Mouse (Mus musculus): ENCODE results near the gene Zfp799. TPM values are rescaled to one million over a fixed set of nuclear protein-coding genes. Genes with fewer than 3 reads are reported as not detected.

Gene Zfp799
- polyA plus RNA-seq, 1 experiment from 2014 or later = 5.1 TPM

DNA sequence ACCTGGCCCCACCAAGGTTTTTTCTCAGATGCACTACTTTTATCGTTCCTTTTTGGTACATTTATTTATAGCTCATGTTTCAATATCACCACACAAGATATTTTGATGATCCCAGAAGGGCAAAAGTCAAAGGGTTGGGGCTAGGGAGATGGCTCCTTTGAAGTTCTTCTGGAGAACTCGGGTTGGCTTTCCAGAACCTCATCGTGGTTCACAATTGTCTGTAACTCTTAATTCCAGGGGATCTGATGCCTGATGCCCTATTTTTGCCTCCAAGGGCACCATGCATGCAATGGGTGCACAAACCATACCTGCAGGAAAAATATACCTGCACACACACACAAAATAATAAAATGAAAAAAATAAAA is 339 bp upstream of the Zfp799 start:
- Histone ChIP-seq H3K27ac (replicated peaks) (no peak overlapping the region), H3K36me3 (ENCODE audit: control insufficient read depth, insufficient read depth, low read length) (no peaks in the 10 kb centered on the region), H3K4me1 (replicated peaks; ENCODE audit: control insufficient read depth, insufficient read depth) (0 out of 2 replicates have a peak, but pooled peaks cover 3% of the 10 kb centered on the region), H3K9ac (ENCODE audit: low read length) (no peak overlapping the region), H3K9me3 (ENCODE audit: control insufficient read depth, low read length) (no peaks in the 10 kb centered on the region), H3K27me3 (ENCODE audit: control insufficient read depth, insufficient read depth, low read length) (no peaks in the 10 kb centered on the region), H3K4me3 (ENCODE audit: low read depth, low read length) (peak overlapping the region; percentile 74; the same call in 1 of the 2 replicates), H3K4me2 (replicated peaks; ENCODE audit: low read depth) (peak overlapping the region; percentile 37)
- 36% methylated on average over 3 of the region's 3 CpGs for WGBS
- ATAC-seq (ENCODE audit: low FRiP score, low TSS enrichment) (no peak), DNase-seq (ENCODE audit: low spot score) (no peak)
- TF ChIP-seq EP300 (optimal IDR thresholded peaks at IDR 0.05) = no peak
- TF ChIP-seq CTCF (IDR thresholded peaks at IDR 0.05; ENCODE audit: low read depth) = no peak

DNA sequence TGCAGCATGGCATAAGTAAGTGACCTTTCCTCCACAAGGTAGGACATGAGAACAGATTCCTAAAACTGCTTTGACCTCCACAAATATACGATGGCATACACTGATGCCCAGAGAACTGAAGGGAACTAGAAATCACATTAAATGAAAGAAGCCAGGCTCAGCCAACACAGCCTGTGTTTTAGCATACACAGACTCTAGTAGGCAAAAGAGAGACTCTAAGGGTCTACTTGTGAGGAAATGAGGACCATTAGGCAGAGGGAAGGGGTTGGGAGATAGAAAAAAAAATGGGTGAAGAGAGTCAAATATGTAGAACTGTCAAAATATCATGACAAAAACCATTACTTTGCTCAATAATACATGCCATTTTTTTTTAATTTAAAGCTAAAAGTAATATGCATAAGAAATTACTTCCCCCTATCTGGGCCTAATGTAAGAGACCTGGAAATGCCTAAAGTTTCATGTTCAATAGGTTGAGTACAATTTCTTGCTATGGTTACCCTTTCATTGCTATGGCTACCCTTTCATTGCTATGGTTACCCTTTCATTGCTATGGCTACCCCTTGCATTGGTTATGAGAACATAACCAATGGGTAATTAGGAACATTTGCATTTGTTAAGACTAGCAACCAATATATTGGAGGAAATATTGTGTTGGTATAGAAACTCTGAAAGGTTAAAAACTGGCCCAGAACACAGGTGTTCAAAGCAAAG is 13.8 kb downstream of the Zfp799 start:
- Histone ChIP-seq H3K36me3 (ENCODE audit: control insufficient read depth, insufficient read depth, low read length) (peaks cover 20% of the 10 kb centered on the region), H3K9ac (ENCODE audit: low read length) (no peak overlapping the region), H3K9me3 (ENCODE audit: control insufficient read depth, low read length) (0 out of 2 replicates have a peak, but pooled peaks cover 3% of the 10 kb centered on the region), H3K4me1 (replicated peaks; ENCODE audit: control insufficient read depth, insufficient read depth) (no peaks in the 10 kb centered on the region), H3K27ac (replicated peaks) (no peak overlapping the region), H3K4me2 (replicated peaks; ENCODE audit: low read depth) (no peak overlapping the region), H3K27me3 (ENCODE audit: control insufficient read depth, insufficient read depth, low read length) (no peaks in the 10 kb centered on the region), H3K4me3 (ENCODE audit: low read depth, low read length) (no peak overlapping the region)
- no peak for TF ChIP-seq EP300 (optimal IDR thresholded peaks at IDR 0.05)
- DNase-seq (ENCODE audit: low spot score) (no peak), ATAC-seq (ENCODE audit: low FRiP score, low TSS enrichment) (no peak)
- WGBS = 89% methylated on average over 1 of the region's 1 CpGs

DNA sequence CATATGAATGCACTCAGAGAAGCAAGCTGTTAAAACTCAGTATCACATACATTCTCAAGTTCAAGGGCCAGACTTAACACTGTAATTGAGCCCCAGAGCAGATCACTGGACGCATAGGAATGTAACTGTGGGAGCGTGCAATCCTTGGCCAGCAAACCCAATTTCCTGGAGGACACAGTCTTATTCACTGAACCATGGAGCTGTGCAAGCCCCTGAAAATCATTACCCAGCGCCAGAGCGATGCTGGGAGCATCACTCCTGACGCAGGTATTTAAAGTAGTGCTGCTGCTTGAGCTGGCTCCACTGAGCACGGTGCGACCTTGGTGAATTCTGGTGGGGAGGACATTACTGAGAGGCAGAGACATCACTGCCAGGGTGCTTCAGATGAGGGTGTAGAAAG is 15.9 kb downstream of the Zfp799 start:
- Histone ChIP-seq H3K27ac (replicated peaks) (no peak overlapping the region), H3K4me2 (replicated peaks; ENCODE audit: low read depth) (no peak overlapping the region), H3K36me3 (ENCODE audit: control insufficient read depth, insufficient read depth, low read length) (peaks cover 3% of the 10 kb centered on the region), H3K9ac (ENCODE audit: low read length) (no peak overlapping the region), H3K27me3 (ENCODE audit: control insufficient read depth, insufficient read depth, low read length) (no peaks in the 10 kb centered on the region), H3K4me1 (replicated peaks; ENCODE audit: control insufficient read depth, insufficient read depth) (no peaks in the 10 kb centered on the region), H3K4me3 (ENCODE audit: low read depth, low read length) (no peak overlapping the region), H3K9me3 (ENCODE audit: control insufficient read depth, low read length) (no peaks in the 10 kb centered on the region)
- ATAC-seq (ENCODE audit: low FRiP score, low TSS enrichment) (no peak), DNase-seq (ENCODE audit: low spot score) (no peak)
- TF ChIP-seq CTCF (IDR thresholded peaks at IDR 0.05; ENCODE audit: low read depth) = no peak
- no peak for TF ChIP-seq EP300 (optimal IDR thresholded peaks at IDR 0.05)
- WGBS = 81% methylated on average over 7 of the region's 7 CpGs

DNA sequence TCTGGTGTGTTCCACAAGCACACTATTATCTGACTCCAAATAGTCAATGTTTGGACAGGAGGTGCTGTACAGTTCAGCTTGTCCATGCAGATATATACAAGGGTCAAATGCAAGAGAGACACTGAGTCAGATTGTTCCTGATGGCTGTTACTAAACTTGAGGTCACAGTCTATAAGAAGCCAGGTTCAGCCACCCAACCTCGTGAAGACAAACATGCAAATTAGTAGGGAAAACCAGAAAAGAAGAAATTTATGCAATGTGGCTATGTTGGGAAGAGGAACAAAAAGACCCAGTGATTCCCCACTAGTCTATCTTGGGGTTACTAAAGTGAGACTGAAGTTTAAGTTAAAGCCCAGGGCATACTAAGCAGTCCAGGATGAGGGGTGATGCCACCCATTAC is 19.4 kb downstream of the Zfp799 start:
- H3K4me1 ChIP-seq (replicated peaks; ENCODE audit: control insufficient read depth, insufficient read depth) = no peaks in the 10 kb centered on the region
- TF ChIP-seq CTCF (IDR thresholded peaks at IDR 0.05; ENCODE audit: low read depth) (no peak), EP300 (optimal IDR thresholded peaks at IDR 0.05) (no peak)
- no peak overlapping the region for H3K4me2 ChIP-seq (replicated peaks; ENCODE audit: low read depth)
- H3K4me3 ChIP-seq (ENCODE audit: low read depth, low read length) = no peak overlapping the region
- no peak for DNase-seq (ENCODE audit: low spot score)
- WGBS = 35% methylated on average over 1 of the region's 1 CpGs
- no peaks in the 10 kb centered on the region for H3K36me3 ChIP-seq (ENCODE audit: control insufficient read depth, insufficient read depth, low read length)
- no peaks in the 10 kb centered on the region for H3K9me3 ChIP-seq (ENCODE audit: control insufficient read depth, low read length)
- no peak overlapping the region for H3K27ac ChIP-seq (replicated peaks)
- no peak for ATAC-seq (ENCODE audit: low FRiP score, low TSS enrichment)
- H3K9ac ChIP-seq (ENCODE audit: low read length) = no peak overlapping the region
- no peaks in the 10 kb centered on the region for H3K27me3 ChIP-seq (ENCODE audit: control insufficient read depth, insufficient read depth, low read length)

DNA sequence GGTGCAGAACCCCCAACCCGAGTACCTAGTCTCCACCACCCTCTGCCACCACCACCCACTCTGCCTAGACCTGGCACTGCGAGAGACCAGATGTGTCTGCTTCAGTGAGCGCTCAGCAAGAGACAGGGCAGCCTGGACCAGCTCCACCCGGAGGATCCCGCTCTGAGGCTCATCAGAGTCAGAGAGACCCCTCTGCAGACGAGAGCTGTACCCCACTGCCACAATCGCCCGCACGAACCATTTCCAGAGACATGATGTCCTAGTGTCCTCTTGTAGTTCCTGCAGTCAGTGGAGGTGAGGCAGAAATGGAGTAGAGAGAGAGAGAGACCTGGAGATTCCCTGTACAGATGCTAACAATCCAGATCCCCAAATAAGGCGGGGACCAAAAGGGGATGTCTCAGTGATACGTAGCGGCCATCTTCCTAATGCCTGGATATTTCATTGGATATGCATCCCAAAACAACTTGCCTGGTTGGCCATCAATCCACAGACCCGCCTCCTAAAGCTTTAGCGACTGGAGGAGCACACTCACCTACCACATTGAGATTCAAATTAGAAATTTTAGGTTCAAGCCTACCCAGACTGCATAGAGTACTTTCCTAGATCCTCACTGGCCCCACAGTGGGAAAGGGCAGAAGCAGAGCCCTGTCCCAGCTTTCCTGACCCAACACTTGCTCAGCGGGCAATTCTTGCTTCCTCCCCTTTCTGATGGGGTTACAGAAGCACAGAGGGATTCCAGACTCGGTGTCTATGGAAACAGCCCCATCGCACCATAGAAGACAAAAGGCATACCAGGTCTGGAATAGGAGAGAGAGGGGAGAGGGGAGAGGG is 20.3 kb downstream of the Zfp799 start, which contains the start of gene Zfp811:
Gene Zfp811 (minus strand): TSS at position 388 of the 831 bp plus-strand sequence.
- Histone ChIP-seq H3K27me3 (ENCODE audit: control insufficient read depth, insufficient read depth, low read length) (no peaks in the 10 kb centered on the region), H3K4me2 (replicated peaks; ENCODE audit: low read depth) (peak within 1 kb of the TSS; percentile 48), H3K36me3 (ENCODE audit: control insufficient read depth, insufficient read depth, low read length) (no peaks in the 10 kb centered on the region), H3K9me3 (ENCODE audit: control insufficient read depth, low read length) (no peaks in the 10 kb centered on the region), H3K27ac (replicated peaks) (no peak within 1 kb of the TSS; the same call in 1 of the 2 replicates), H3K4me3 (ENCODE audit: low read depth, low read length) (peak within 1 kb of the TSS; percentile 33), H3K4me1 (replicated peaks; ENCODE audit: control insufficient read depth, insufficient read depth) (no peaks in the 10 kb centered on the region), H3K9ac (ENCODE audit: low read length) (peak within 1 kb of the TSS; percentile 35; the same call in 1 of the 2 replicates)
- ATAC-seq (ENCODE audit: low FRiP score, low TSS enrichment) = peak; percentile 78
- TF ChIP-seq CTCF (IDR thresholded peaks at IDR 0.05; ENCODE audit: low read depth) = no peak
- WGBS = 2% methylated on average over 17 of the region's 17 CpGs
- peak; percentile 21 for DNase-seq (ENCODE audit: low spot score)

DNA sequence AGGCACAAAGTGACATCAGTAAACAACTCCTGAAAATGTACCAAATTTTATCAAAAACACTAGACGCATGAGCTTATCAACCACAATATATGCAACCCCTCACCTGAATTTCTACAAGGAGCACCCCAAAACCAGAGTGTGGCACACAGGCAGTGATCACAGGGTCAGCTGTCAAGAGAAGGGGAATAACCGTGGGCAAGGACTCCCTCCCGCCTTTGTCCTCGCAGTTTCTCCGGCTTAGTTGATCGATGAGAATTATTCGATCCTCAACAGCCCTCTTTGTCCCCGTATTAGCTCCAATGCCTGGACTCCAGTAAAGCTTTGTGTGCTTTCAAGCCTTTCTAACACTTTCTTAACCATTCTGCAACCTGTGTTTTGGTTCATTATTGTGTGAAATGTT is 21.1 kb downstream of the Zfp799 start:
- TF ChIP-seq CTCF (IDR thresholded peaks at IDR 0.05; ENCODE audit: low read depth) = no peak
- TF ChIP-seq EP300 (optimal IDR thresholded peaks at IDR 0.05) = no peak
- no peaks in the 10 kb centered on the region for H3K9me3 ChIP-seq (ENCODE audit: control insufficient read depth, low read length)
- peak overlapping the region; percentile 33 for H3K4me3 ChIP-seq (ENCODE audit: low read depth, low read length)
- peak overlapping the region; percentile 48 for H3K4me2 ChIP-seq (replicated peaks; ENCODE audit: low read depth)
- H3K36me3 ChIP-seq (ENCODE audit: control insufficient read depth, insufficient read depth, low read length) = no peaks in the 10 kb centered on the region
- H3K27me3 ChIP-seq (ENCODE audit: control insufficient read depth, insufficient read depth, low read length) = no peaks in the 10 kb centered on the region
- no peak overlapping the region for H3K9ac ChIP-seq (ENCODE audit: low read length)
- no peak overlapping the region for H3K27ac ChIP-seq (replicated peaks)
- H3K4me1 ChIP-seq (replicated peaks; ENCODE audit: control insufficient read depth, insufficient read depth) = no peaks in the 10 kb centered on the region
- ATAC-seq (ENCODE audit: low FRiP score, low TSS enrichment) = no peak
- DNase-seq (ENCODE audit: low spot score) = no peak
- WGBS = 4% methylated on average over 8 of the region's 8 CpGs

Measured in stomach, postnatal 0 days (tissue).